Comparison of ENCODE assay signal across 8 mouse cellular contexts in genomic region chr7:6730801-6731200, GRCm38 (mm10). TPM values are rescaled to one million over a fixed set of nuclear protein-coding genes. Genes with fewer than 3 reads are reported as not detected.
A peak's percentile ranks its signal among the peaks of the same experiment; 100 is the strongest.
DNase-seq lines count a peak whose midpoint lies in the region.

No protein-coding gene starts in this region.

- peak overlapping the region; percentile 89 for H3K27ac ChIP-seq in midbrain, embryonic 10.5 days (replicated peaks)

- peaks cover 11% of the 10 kb centered on the region; the same call in 1 of the 2 replicates for H3K4me1 ChIP-seq in midbrain, embryonic 10.5 days

- peak; percentile 21 to 22 for DNase-seq in left cerebral cortex, adult 8-10 months (ENCODE audit: low spot score in 2 of 2)
- DNase-seq in left cerebral cortex, adult 11 months (ENCODE audit: low spot score): no peak
- DNase-seq in cerebellum, postnatal 14 days: peak; percentile 56 to 61
- DNase-seq in heart, postnatal 10 days: peak; percentile 9 to 11
- peak; percentile 57 for DNase-seq in midbrain, embryonic 10.5 days (ENCODE audit: low spot score)
- no peak for DNase-seq in ovary, postnatal 10 days (ENCODE audit: low spot score)
- DNase-seq in adipocyte (ENCODE audit: low spot score): no peak
- no peak for DNase-seq in layer of hippocampus, postnatal 25 days (ENCODE audit: extremely low spot score in 1 of 2, low spot score in 1 of 2)

- WGBS in midbrain, embryonic 10.5 days: 48% methylated on average over 15 of the region's 15 CpGs

- no peaks in the 10 kb centered on the region for H3K27me3 ChIP-seq in midbrain, embryonic 10.5 days (ENCODE audit: low read depth, poor library complexity, severe bottlenecking)

- 0 out of 2 replicates have a peak, but pooled peaks cover under 1% of the 10 kb centered on the region for H3K36me3 ChIP-seq in midbrain, embryonic 10.5 days

- intact Hi-C loops in heart, postnatal 10 days (cut with DNase I): no loop called here

- H3K4me3 ChIP-seq in midbrain, embryonic 10.5 days: peak overlapping the region; percentile 58

- peaks cover 41% of the 10 kb centered on the region for H3K9me3 ChIP-seq in midbrain, embryonic 10.5 days (replicated peaks)

RNA-seq across cellular contexts. Expression of gene Usp29, which starts 0.4 kb away (rescaled TPM):
- total RNA-seq in left cerebral cortex, adult 8-10 months (2022): 10 to 100 TPM; 45.1 to 54.2 (median 45.9) TPM
- 1 to 10 TPM in 1 of 2 experiments, under 1 TPM in 1; 0.87 to 1.2 TPM for total RNA-seq in heart, postnatal 10 days (2021)
- 7.7 and 10.8 TPM in 2 replicates for polyA plus RNA-seq in midbrain, embryonic 10.5 days (2016; fragmentation: Nextera tagmentation; extraction: Ambion mirVana)
- total RNA-seq in layer of hippocampus, postnatal 25 days (2021): 10 to 100 TPM; 28.8 to 29.5 TPM

RNA-seq across cellular contexts. Expression of gene Peg3, which starts 0.6 kb away (rescaled TPM):
- 100 to 1,000 TPM; 200 to 223 (median 214) TPM for total RNA-seq in left cerebral cortex, adult 8-10 months (2022)
- 10 to 100 TPM; 41.1 to 46.9 TPM for total RNA-seq in heart, postnatal 10 days (2021)
- 86.6 and 95.0 TPM in 2 replicates for polyA plus RNA-seq in midbrain, embryonic 10.5 days (2016; fragmentation: Nextera tagmentation; extraction: Ambion mirVana)
- 100 to 1,000 TPM; 160 to 182 TPM for total RNA-seq in layer of hippocampus, postnatal 25 days (2021)

RNA-seq across cellular contexts. Expression of gene Zim1, which starts 34.6 kb away (rescaled TPM):
- total RNA-seq in left cerebral cortex, adult 8-10 months (2022): 1 to 10 TPM; 2.1 to 7.0 (median 5.5) TPM
- 1 to 10 TPM; 7.8 to 9.6 TPM for total RNA-seq in heart, postnatal 10 days (2021)
- 0.48 and 0.86 TPM in 2 replicates for polyA plus RNA-seq in midbrain, embryonic 10.5 days (2016; fragmentation: Nextera tagmentation; extraction: Ambion mirVana)
- total RNA-seq in layer of hippocampus, postnatal 25 days (2021): 1 to 10 TPM; 5.6 to 7.4 TPM

Comparison
In these comparisons a context has a peak if more than half of its experiments do, and no peak if none do; other contexts are left out.
1. DNase-seq: peak in left cerebral cortex, adult 8-10 months (2 of 2), cerebellum, postnatal 14 days (2 of 2), heart, postnatal 10 days (2 of 2) and midbrain, embryonic 10.5 days (single experiment); none in left cerebral cortex, adult 11 months (single experiment), ovary, postnatal 10 days (single experiment), adipocyte (single experiment) and layer of hippocampus, postnatal 25 days (0 of 2).
2. RNA of gene Usp29, which starts 0.4 kb away (total RNA-seq): 45.1 to 54.2 TPM in left cerebral cortex, adult 8-10 months and 28.8 to 29.5 TPM in layer of hippocampus, postnatal 25 days; 0.87 to 1.2 TPM in heart, postnatal 10 days; every median in the first group is over 10 times any median in the second.